Mouse (Mus musculus): ENCODE data around the gene Gramd4. TPM values are rescaled to one million over a fixed set of nuclear protein-coding genes. Genes with fewer than 3 reads are reported as not detected.

Gene Gramd4
- polyA plus RNA-seq, 1 experiment = 20.7 TPM

GRCm38 (mm10) chr15:86129036-86129435, 71.5 kb downstream of the Gramd4 start:
- Histone ChIP-seq H3K4me3 (replicated peaks; ENCODE audit: control insufficient read depth, low read depth, low read length) (no peak overlapping the region), H3K27ac (ENCODE audit: control insufficient read depth, insufficient read depth, low read depth, low read length, poor library complexity) (no peak overlapping the region), H3K4me1 (ENCODE audit: control insufficient read depth, insufficient read depth, low read length) (no peaks in the 10 kb centered on the region)
- WGBS = 86% methylated on average over 3 of the region's 3 CpGs
- no peak for TF ChIP-seq POLR2A (IDR thresholded peaks at IDR 0.05; ENCODE audit: borderline replicate concordance, control insufficient read depth, low read depth, low read length)
- no peak for TF ChIP-seq CTCF (IDR thresholded peaks at IDR 0.05; ENCODE audit: control insufficient read depth, insufficient read depth, low read length)

- TF ChIP-seq POLR2A (IDR thresholded peaks at IDR 0.05; ENCODE audit: borderline replicate concordance, control insufficient read depth, low read depth, low read length) (no peak), CTCF (IDR thresholded peaks at IDR 0.05; ENCODE audit: control insufficient read depth, insufficient read depth, low read length) (no peak)
- no peak overlapping the region for H3K4me3 ChIP-seq (replicated peaks; ENCODE audit: control insufficient read depth, low read depth, low read length)
- WGBS = 92% methylated on average over 10 of the region's 10 CpGs
- no peak overlapping the region for H3K27ac ChIP-seq (ENCODE audit: control insufficient read depth, insufficient read depth, low read depth, low read length, poor library complexity)
- no peaks in the 10 kb centered on the region for H3K4me1 ChIP-seq (ENCODE audit: control insufficient read depth, insufficient read depth, low read length)
These were observed 73.2 kb downstream of the Gramd4 start for GRCm38 (mm10) chr15:86130657-86131056.

GRCm38 (mm10) chr15:86134941-86135783, 77.7 kb downstream of the Gramd4 start:
- WGBS = 44% methylated on average over 18 of the region's 18 CpGs
- no peaks in the 10 kb centered on the region for H3K4me1 ChIP-seq (ENCODE audit: control insufficient read depth, insufficient read depth, low read length)
- H3K27ac ChIP-seq (ENCODE audit: control insufficient read depth, insufficient read depth, low read depth, low read length, poor library complexity) = no peak overlapping the region
- H3K4me3 ChIP-seq (replicated peaks; ENCODE audit: control insufficient read depth, low read depth, low read length) = no peak overlapping the region
- TF ChIP-seq CTCF (IDR thresholded peaks at IDR 0.05; ENCODE audit: control insufficient read depth, insufficient read depth, low read length) (peak; percentile 91), POLR2A (IDR thresholded peaks at IDR 0.05; ENCODE audit: borderline replicate concordance, control insufficient read depth, low read depth, low read length) (no peak)

- Histone ChIP-seq H3K4me1 (ENCODE audit: control insufficient read depth, insufficient read depth, low read length) (no peaks in the 10 kb centered on the region), H3K4me3 (replicated peaks; ENCODE audit: control insufficient read depth, low read depth, low read length) (no peak overlapping the region), H3K27ac (ENCODE audit: control insufficient read depth, insufficient read depth, low read depth, low read length, poor library complexity) (no peak overlapping the region)
- TF ChIP-seq POLR2A (IDR thresholded peaks at IDR 0.05; ENCODE audit: borderline replicate concordance, control insufficient read depth, low read depth, low read length) = no peak
- TF ChIP-seq CTCF (IDR thresholded peaks at IDR 0.05; ENCODE audit: control insufficient read depth, insufficient read depth, low read length) = peak; percentile 75
- 56% methylated on average over 4 of the region's 4 CpGs for WGBS
These were observed 80.1 kb downstream of the Gramd4 start for GRCm38 (mm10) chr15:86137638-86138037.

- peak; percentile 86 for TF ChIP-seq CTCF (IDR thresholded peaks at IDR 0.05; ENCODE audit: control insufficient read depth, insufficient read depth, low read length)
- no peak for TF ChIP-seq POLR2A (IDR thresholded peaks at IDR 0.05; ENCODE audit: borderline replicate concordance, control insufficient read depth, low read depth, low read length)
- WGBS = 55% methylated on average over 10 of the region's 10 CpGs
- no peaks in the 10 kb centered on the region for H3K4me1 ChIP-seq (ENCODE audit: control insufficient read depth, insufficient read depth, low read length)
- H3K27ac ChIP-seq (ENCODE audit: control insufficient read depth, insufficient read depth, low read depth, low read length, poor library complexity) = no peak overlapping the region
- no peak overlapping the region for H3K4me3 ChIP-seq (replicated peaks; ENCODE audit: control insufficient read depth, low read depth, low read length)
These were observed 82.8 kb downstream of the Gramd4 start for GRCm38 (mm10) chr15:86140323-86140722.

GRCm38 (mm10) chr15:86144577-86144976, 87.1 kb downstream of the Gramd4 start:
- H3K4me3 ChIP-seq (replicated peaks; ENCODE audit: control insufficient read depth, low read depth, low read length) = no peak overlapping the region
- no peak for TF ChIP-seq CTCF (IDR thresholded peaks at IDR 0.05; ENCODE audit: control insufficient read depth, insufficient read depth, low read length)
- no peak for TF ChIP-seq POLR2A (IDR thresholded peaks at IDR 0.05; ENCODE audit: borderline replicate concordance, control insufficient read depth, low read depth, low read length)
- H3K27ac ChIP-seq (ENCODE audit: control insufficient read depth, insufficient read depth, low read depth, low read length, poor library complexity) = no peak overlapping the region
- WGBS = 79% methylated on average over 7 of the region's 7 CpGs
- H3K4me1 ChIP-seq (ENCODE audit: control insufficient read depth, insufficient read depth, low read length) = no peaks in the 10 kb centered on the region

GRCm38 (mm10) chr15:86145046-86145445, 87.6 kb downstream of the Gramd4 start:
- 75% methylated on average over 7 of the region's 7 CpGs for WGBS
- TF ChIP-seq POLR2A (IDR thresholded peaks at IDR 0.05; ENCODE audit: borderline replicate concordance, control insufficient read depth, low read depth, low read length) (no peak), CTCF (IDR thresholded peaks at IDR 0.05; ENCODE audit: control insufficient read depth, insufficient read depth, low read length) (no peak)
- no peak overlapping the region for H3K27ac ChIP-seq (ENCODE audit: control insufficient read depth, insufficient read depth, low read depth, low read length, poor library complexity)

GRCm38 (mm10) chr15:86146922-86147321, 89.4 kb downstream of the Gramd4 start:
- H3K4me1 ChIP-seq (ENCODE audit: control insufficient read depth, insufficient read depth, low read length) = no peaks in the 10 kb centered on the region
- TF ChIP-seq POLR2A (IDR thresholded peaks at IDR 0.05; ENCODE audit: borderline replicate concordance, control insufficient read depth, low read depth, low read length) (no peak), CTCF (IDR thresholded peaks at IDR 0.05; ENCODE audit: control insufficient read depth, insufficient read depth, low read length) (no peak)
- no peak overlapping the region for H3K27ac ChIP-seq (ENCODE audit: control insufficient read depth, insufficient read depth, low read depth, low read length, poor library complexity)
- H3K4me3 ChIP-seq (replicated peaks; ENCODE audit: control insufficient read depth, low read depth, low read length) = no peak overlapping the region
- whole genome bisulfite sequencing = 83% methylated on average over 8 of the region's 8 CpGs

More at GRCm38 (mm10) chr15:86145046-86145445, 87.6 kb downstream of the Gramd4 start:
- Histone ChIP-seq H3K4me3 (replicated peaks; ENCODE audit: control insufficient read depth, low read depth, low read length) (no peak overlapping the region), H3K4me1 (ENCODE audit: control insufficient read depth, insufficient read depth, low read length) (no peaks in the 10 kb centered on the region)
